Mouse (Mus musculus) neural tube, embryonic 13.5 days (tissue): Measurements from ENCODE around the gene H2-M5. TPM values are rescaled to one million over a fixed set of nuclear protein-coding genes. Genes with fewer than 3 reads are reported as not detected.
"Not testable (repeated sequence)": the region's sequence is repeated elsewhere in the genome, so short reads cannot be mapped to it uniquely, and the experiment has no call there.

Experiments used
- ATAC-seq: fragments of 200-750 bp; cut with Nextera tagmentation; 2 replicates; pipeline ENCODE4 v1.8.0; 2017; ENCODE audit warnings: low read depth, mild to moderate bottlenecking, moderate TSS enrichment, moderate library complexity
- H3K27ac ChIP-seq: fragments of 300-500 bp; sonication (generic); replicated peaks from 2 replicates; pipeline ENCODE4 v1.5.1; 2015; ENCODE audit warnings: moderate library complexity, mild to moderate bottlenecking, inconsistent platforms
- H3K27me3 ChIP-seq: fragments of 300-500 bp; sonication (generic); 2 replicates; pipeline ENCODE4 v1.6.1; 2015; ENCODE audit warnings: mild to moderate bottlenecking, inconsistent platforms
- H3K36me3 ChIP-seq: fragments of 300-500 bp; sonication (generic); 2 replicates; pipeline ENCODE4 v1.6.1; 2015; ENCODE audit warnings: mild to moderate bottlenecking, inconsistent platforms
- H3K4me1 ChIP-seq: fragments of 300-500 bp; sonication (generic); replicated peaks from 2 replicates; pipeline ENCODE4 v1.6.1; 2015; ENCODE audit warnings: inconsistent platforms
- H3K4me2 ChIP-seq: fragments of 300-500 bp; sonication (generic); 2 replicates; pipeline ENCODE4 v1.6.1; 2015; ENCODE audit warnings: inconsistent platforms, mild to moderate bottlenecking, moderate library complexity
- H3K4me3 ChIP-seq: fragments of 300-500 bp; sonication (generic); 2 replicates; pipeline ENCODE4 v1.5.1; 2015; ENCODE audit warnings: mild to moderate bottlenecking, inconsistent platforms
- H3K9ac ChIP-seq: fragments of 300-500 bp; sonication (generic); 2 replicates; pipeline ENCODE4 v1.6.1; 2015; ENCODE audit warnings: moderate library complexity, mild to moderate bottlenecking, inconsistent platforms
- H3K9me3 ChIP-seq: fragments of 300-500 bp; sonication (generic); 2 replicates; pipeline ENCODE4 v1.6.1; 2016; ENCODE audit warnings: inconsistent platforms
- WGBS: fragments of 180-500 bp; shearing (Covaris S2); methylation state at CpG from one replicate; pipeline ENCODE4 v1.1.7; 2015; 5-methylcytosine and 5-hydroxymethylcytosine counted together
- polyA plus RNA-seq: library from polyadenylated mRNA; unstranded; fragments of >200 nt; fragmentation: Nextera tagmentation; extraction: Ambion mirVana; gene quantifications from 2 replicates; pipeline ENCODE4 v1.2.1, GENCODE M21; 2015

H2-M5 gene
- 1.6 and 2.3 TPM in 2 replicates for polyA plus RNA-seq

DNA sequence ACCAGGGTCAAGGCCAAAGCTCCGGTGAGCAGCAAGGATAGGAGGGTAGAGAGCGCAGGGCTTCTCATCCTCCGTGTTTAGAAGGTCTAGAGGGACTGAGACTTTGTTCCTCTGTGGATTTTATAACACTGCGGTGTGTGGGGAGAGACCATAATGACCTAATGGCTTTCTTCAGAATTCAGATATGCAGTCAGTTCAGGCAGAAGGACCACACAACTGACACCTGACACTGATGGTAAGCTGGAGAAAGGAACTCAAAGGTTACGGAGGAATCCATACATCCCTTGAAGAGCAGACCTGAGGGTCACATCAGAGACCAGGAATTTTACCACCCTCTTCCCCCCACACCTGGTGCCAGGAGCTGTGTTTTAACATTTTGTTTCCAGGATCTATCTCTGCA, at the start of gene H2-M5:
TSS of gene H2-M5 (minus strand) at position 101 of the 400 bp plus-strand sequence.
- H3K4me1 ChIP-seq, result 0 out of 2 replicates have a peak, but pooled peaks cover 4% of the 10 kb centered on the region
- no peak within 1 kb of the TSS for H3K27ac ChIP-seq
- peaks cover 30% of the 10 kb centered on the region for H3K27me3 ChIP-seq
- no peaks in the 10 kb centered on the region for H3K9me3 ChIP-seq
- no peak within 1 kb of the TSS for H3K9ac ChIP-seq
- 26% methylated on average over 5 of the region's 5 CpGs for WGBS
- peak within 1 kb of the TSS; percentile 36 for H3K4me2 ChIP-seq
- no peaks in the 10 kb centered on the region for H3K36me3 ChIP-seq
- peak within 1 kb of the TSS; percentile 16 for H3K4me3 ChIP-seq
- ATAC-seq, result no peak

DNA sequence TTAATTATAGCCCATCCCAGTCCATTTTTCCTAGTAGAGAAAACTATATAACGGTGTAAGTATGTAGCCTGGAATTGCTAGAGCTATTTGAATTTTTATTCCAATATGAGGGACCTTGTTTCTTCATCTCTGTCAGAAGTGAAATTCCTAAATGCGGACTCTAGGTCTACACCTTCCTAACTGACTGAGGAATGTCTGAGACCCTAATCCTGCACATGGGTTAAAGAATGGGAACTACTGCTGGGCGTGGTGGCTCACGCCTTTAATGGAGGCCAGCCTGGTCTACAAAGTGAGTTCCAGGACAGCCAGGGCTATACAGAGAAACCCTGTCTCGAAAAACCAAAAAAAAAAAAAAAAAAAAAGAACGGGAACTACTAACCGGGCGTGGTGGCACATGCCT, 39.8 kb upstream of the H2-M5 start:
- H3K9me3 ChIP-seq, result no peaks in the 10 kb centered on the region
- peak overlapping the region; percentile 55 for H3K4me2 ChIP-seq
- H3K27ac ChIP-seq, result peak overlapping the region; percentile 98
- H3K4me3 ChIP-seq, result peak overlapping the region; percentile 44
- H3K4me1 ChIP-seq, result peaks cover 12% of the 10 kb centered on the region
- WGBS, result 60% methylated on average over 8 of the region's 8 CpGs
- peak overlapping the region; percentile 68 for H3K9ac ChIP-seq
- ATAC-seq, result peak; percentile 41
- H3K36me3 ChIP-seq, result no peaks in the 10 kb centered on the region
- H3K27me3 ChIP-seq, result no peaks in the 10 kb centered on the region

DNA sequence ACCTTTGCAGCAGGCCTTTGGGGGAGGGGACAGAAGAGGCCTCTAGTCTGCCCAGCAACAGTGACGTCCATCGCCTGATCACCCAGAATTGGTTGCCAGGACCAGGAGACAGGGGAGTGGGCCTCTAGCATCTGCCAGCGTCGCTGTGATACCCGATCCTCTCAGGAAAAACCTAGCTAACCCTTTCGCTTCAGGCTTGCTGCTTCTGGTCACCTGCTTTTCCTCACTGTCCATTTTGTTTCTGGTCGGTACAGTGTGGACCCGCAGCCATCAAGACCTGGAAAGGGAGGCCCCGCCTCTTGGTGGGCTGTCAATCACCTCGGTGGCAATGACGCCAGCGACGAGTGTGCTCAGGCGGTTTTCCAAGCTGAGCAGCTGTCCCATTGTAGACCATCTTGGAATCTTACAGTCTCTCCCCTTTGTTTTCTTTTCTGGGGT, 39.4 kb upstream of the H2-M5 start:
- under 1% methylated on average over 14 of the region's 14 CpGs for WGBS

DNA sequence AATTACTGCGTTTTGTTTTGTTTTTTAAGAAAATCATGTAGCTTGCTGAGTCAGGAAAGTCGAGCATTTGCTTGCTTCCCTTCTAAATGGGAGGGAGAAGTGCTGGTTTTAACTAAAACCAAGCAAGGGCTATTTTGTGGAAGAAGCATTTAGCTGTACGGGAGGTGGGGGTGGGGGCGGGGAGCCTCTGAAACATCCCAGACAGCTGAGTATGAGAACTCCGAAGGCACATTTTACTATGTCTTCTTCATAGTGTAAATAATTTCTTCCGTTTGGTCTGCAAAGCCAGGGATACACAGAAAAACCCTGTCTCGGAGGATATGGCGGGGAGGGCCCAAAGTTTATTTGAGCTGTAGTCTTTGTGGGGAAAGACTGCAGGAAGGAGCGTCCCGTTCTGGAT, 38.9 kb upstream of the H2-M5 start:
- H3K4me2 ChIP-seq, result peak overlapping the region; percentile 55
- no peaks in the 10 kb centered on the region for H3K36me3 ChIP-seq
- H3K27ac ChIP-seq, result peak overlapping the region; percentile 98
- peak; percentile 54 for ATAC-seq
- no peaks in the 10 kb centered on the region for H3K27me3 ChIP-seq
- peak overlapping the region; percentile 44 for H3K4me3 ChIP-seq
- H3K9ac ChIP-seq, result peak overlapping the region; percentile 68
- WGBS, result 4% methylated on average over 10 of the region's 10 CpGs
- H3K9me3 ChIP-seq, result no peaks in the 10 kb centered on the region
- H3K4me1 ChIP-seq, result peaks cover 12% of the 10 kb centered on the region

More for the DNA sequence above, 39.4 kb upstream of the H2-M5 start:
- Histone ChIP-seq H3K4me2 (peak overlapping the region; percentile 55), H3K9me3 (no peaks in the 10 kb centered on the region), H3K36me3 (no peaks in the 10 kb centered on the region), H3K9ac (peak overlapping the region; percentile 68), H3K4me1 (peaks cover 12% of the 10 kb centered on the region), H3K27ac (peak overlapping the region; percentile 98), H3K27me3 (no peaks in the 10 kb centered on the region), H3K4me3 (peak overlapping the region; percentile 44)
- ATAC-seq, result peak; percentile 99

DNA sequence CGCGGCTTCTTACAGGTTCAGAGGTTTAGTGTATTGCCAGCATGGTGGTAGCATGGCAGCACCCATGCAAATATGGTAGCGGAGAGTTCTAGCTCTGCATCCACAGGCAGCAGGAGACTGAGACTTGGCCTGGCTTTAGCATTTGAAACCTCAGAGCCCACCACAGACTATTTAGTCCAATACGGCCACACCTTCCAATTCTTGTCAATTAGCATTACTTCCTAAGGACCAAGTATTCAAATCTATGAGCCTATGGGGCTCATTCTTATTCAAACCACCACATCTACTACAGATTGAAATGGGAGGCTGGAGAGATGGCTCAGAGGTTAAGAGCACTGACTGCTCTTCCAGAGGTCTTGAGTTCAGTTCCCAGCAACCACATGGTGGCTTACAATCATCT, 38.1 kb upstream of the H2-M5 start:
- WGBS, result 94% methylated on average over 4 of the region's 4 CpGs
- H3K9ac ChIP-seq, result 0 out of 2 replicates have a peak overlapping the region, but pooled peaks have one; percentile 22

DNA sequence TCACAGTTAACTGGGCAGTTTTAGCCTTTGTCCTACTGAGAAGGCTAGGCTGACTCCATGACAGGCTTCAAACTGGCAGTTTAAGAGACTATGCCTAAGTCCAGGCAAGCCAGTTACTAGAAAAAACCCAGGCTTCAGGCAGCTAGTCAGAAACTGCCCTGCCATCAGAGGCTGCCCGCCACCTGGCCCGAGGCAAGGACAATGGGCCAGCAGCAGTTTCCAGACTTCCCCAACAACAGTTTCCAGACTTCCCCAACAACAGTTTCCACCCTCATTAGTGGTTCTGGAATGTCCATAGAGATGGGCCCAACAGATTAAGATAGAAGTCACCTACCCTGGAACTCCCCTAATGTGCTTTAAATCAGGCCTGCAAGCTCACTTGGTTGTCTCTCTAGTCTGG, 37.1 kb upstream of the H2-M5 start:
- no peaks in the 10 kb centered on the region for H3K27me3 ChIP-seq
- H3K4me3 ChIP-seq, result no peak overlapping the region
- H3K36me3 ChIP-seq, result no peaks in the 10 kb centered on the region
- peaks cover 12% of the 10 kb centered on the region for H3K4me1 ChIP-seq
- WGBS, result 66% methylated on average over 2 of the region's 2 CpGs
- H3K4me2 ChIP-seq, result no peak overlapping the region
- no peak for ATAC-seq
- no peak overlapping the region for H3K27ac ChIP-seq
- H3K9ac ChIP-seq, result no peak overlapping the region
- no peaks in the 10 kb centered on the region for H3K9me3 ChIP-seq

More for the DNA sequence above, 38.1 kb upstream of the H2-M5 start:
- Histone ChIP-seq H3K9me3 (no peaks in the 10 kb centered on the region), H3K4me2 (no peak overlapping the region), H3K36me3 (no peaks in the 10 kb centered on the region), H3K4me3 (no peak overlapping the region), H3K27ac (peak overlapping the region; percentile 98), H3K4me1 (peaks cover 12% of the 10 kb centered on the region), H3K27me3 (no peaks in the 10 kb centered on the region)
- no peak for ATAC-seq

DNA sequence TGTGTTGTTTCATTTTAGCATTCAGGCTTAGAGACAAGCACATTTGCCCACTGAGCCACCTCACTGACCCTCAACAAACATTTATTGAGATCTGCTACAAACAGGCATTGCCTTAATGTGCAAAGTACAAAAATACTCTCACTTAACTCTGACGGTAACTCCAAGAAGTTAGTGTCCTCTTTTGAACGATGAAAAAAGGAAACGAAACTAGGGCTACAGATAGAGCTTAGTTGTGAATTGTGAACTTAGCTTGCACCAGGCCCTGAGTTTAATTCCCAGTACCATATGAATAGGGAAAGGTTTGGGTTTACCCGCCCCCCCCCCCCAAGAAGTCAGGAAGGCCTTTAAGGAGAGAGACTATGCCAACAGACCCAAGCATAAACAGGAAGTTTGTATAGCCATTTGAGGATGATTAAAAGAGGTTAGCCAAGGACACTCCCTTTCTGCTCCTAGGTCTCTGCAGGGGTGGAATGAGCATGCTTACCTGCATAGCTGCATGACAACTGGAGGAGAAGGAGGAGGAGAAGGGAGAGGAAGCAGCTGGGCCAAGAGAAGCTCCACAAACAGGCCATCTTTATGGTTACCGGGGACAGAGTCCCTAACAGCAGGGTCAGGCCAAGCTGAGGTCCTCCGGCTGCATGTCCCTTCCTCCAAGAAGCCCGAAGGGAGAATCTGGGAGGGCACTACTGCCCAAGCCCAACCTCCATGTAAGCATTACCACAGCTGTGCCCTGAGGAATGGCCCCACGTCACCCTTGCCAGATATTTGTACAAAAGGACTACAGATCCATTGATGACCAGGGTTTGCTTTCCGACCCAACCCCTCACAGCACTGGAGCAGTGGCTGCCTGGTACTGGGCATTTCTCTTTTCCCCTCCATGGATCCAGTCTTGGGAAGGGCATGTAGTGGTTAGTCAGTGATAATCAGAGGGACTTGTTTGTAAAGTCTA, 33.6 kb upstream of the H2-M5 start, which contains the start of gene Mog:
TSS of gene Mog (minus strand) at position 771 of the 949 bp plus-strand sequence.
- Histone ChIP-seq H3K4me1 (peaks cover 5% of the 10 kb centered on the region), H3K4me3 (no peak within 1 kb of the TSS), H3K9ac (no peak within 1 kb of the TSS), H3K36me3 (no peaks in the 10 kb centered on the region), H3K9me3 (no peaks in the 10 kb centered on the region), H3K27ac (no peak within 1 kb of the TSS), H3K4me2 (no peak within 1 kb of the TSS), H3K27me3 (no peaks in the 10 kb centered on the region)
- 68% methylated on average over 9 of the region's 9 CpGs for WGBS
- no peak for ATAC-seq

DNA sequence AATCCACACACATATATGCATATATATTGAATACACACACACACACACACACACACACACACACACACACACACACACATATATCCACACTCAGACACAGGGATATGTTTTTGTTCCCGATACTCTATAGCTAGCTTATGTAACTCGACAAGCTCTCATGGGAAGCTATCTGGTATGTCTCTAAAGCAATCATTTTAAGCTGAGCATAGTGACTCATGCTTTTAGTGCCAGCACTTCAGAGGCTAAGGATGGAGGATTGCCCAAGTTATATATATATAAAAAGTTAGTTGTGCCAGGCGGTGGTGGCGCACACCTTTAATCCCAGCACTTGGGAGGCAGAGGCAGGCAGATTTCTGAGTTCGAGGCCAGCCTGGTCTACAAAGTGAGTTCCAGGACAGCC, 29.9 kb upstream of the H2-M5 start:
- H3K4me2 ChIP-seq, H3K27ac ChIP-seq, H3K27me3 ChIP-seq, H3K4me1 ChIP-seq, H3K4me3 ChIP-seq, H3K9ac ChIP-seq, H3K9me3 ChIP-seq, ATAC-seq, H3K36me3 ChIP-seq: not testable (repeated sequence)
- 93% methylated on average over 5 of the region's 5 CpGs for WGBS

DNA sequence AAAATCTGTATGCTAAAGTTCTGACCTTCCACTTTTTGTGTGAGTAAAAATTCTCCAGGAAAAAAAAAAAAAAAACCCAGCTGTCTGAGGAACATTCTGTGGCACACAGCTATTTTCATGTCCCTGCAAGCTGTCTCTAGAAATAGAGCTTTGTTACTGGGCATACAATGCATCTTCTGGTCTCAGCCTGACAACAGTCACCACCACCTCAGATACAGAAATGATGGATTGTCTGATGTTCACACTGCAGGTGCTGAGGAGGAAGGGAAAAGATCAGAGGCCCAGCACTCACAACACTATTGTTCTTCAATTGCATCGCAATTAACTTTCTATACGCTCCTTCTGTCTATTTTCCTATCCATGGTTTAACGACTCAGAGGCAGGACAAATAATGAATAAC, 29.0 kb upstream of the H2-M5 start:
- Histone ChIP-seq H3K27ac (no peak overlapping the region), H3K9ac (no peak overlapping the region), H3K27me3 (no peaks in the 10 kb centered on the region), H3K4me1 (no peaks in the 10 kb centered on the region), H3K4me3 (no peak overlapping the region), H3K4me2 (no peak overlapping the region), H3K36me3 (no peaks in the 10 kb centered on the region), H3K9me3 (no peaks in the 10 kb centered on the region)
- 47% methylated on average over 3 of the region's 3 CpGs for WGBS
- no peak for ATAC-seq

DNA sequence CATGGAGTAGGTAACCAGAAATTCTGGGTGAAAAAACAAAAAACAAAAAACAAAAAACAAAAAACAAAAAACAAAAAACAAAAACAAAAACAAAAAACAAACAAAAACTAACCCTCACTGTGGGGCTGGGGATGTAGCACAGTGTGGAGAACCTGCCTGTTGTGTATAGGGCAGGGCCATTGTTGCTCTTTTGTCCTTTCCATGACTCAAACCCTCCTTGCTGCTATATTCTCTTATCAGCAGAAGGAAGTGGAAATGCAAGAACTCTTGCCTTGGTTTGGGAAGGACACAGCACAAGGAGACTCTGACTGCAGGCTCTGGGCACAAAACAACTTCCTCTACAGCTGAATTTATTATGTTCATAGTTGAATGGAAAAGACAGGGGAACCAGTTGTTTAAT, 27.0 kb upstream of the H2-M5 start:
- no peaks in the 10 kb centered on the region for H3K27me3 ChIP-seq
- H3K9me3 ChIP-seq, result no peaks in the 10 kb centered on the region
- no peak overlapping the region for H3K27ac ChIP-seq
- no peak overlapping the region for H3K9ac ChIP-seq
- peaks cover 11% of the 10 kb centered on the region for H3K4me1 ChIP-seq
- H3K4me2 ChIP-seq, result no peak overlapping the region
- no peak overlapping the region for H3K4me3 ChIP-seq
- ATAC-seq, result no peak
- peaks cover 11% of the 10 kb centered on the region for H3K36me3 ChIP-seq

DNA sequence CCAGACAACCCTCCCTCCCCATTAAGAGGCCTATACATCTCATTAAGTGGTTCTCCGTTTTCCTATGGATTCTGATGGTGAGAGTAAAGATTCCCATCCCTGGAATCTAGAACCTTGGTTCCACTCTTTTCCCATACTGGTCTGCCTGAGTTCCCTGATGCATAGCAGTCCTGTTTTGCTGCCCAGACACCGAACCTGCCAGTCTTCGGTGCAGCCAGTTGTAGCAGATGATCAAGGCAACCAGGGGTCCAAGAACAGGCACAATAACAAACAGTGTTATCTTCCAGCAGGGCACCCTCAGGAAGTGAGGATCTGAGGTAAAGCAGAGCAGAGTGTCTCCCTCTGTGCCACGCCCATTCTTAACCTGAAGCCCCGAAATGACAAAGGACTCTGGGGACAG, 22.8 kb upstream of the H2-M5 start:
- 77% methylated on average over 5 of the region's 5 CpGs for WGBS
- ATAC-seq, result no peak; the same call in 1 of the 2 replicates
- Histone ChIP-seq H3K36me3 (peaks cover 53% of the 10 kb centered on the region), H3K27me3 (no peaks in the 10 kb centered on the region), H3K4me3 (no peak overlapping the region), H3K4me1 (peaks cover 37% of the 10 kb centered on the region), H3K27ac (no peak overlapping the region), H3K4me2 (no peak overlapping the region), H3K9ac (no peak overlapping the region), H3K9me3 (no peaks in the 10 kb centered on the region)

DNA sequence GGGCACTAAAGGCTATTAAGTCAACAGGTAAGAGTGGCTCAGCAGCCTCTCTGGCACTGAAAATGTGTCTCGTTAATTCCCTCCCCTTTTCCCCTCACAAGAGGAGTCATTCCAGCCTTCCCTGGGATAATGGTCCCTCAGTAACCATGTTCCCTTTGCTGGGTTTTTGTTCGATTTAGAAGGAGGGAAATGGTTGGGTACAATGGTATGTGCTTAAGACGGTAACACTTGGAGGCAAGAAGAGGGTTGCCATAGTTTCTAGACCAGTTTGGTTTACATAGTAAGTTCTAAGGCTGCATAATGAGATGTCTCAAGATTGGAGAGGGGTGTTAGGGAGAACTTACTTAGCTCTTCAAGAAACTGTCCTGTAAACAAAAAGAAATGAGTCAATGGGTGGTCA, 22.4 kb upstream of the H2-M5 start:
- 85% methylated on average over 3 of the region's 3 CpGs for WGBS
- ATAC-seq, result no peak
- H3K9ac ChIP-seq, result no peak overlapping the region
- H3K4me3 ChIP-seq, result no peak overlapping the region
- no peak overlapping the region for H3K27ac ChIP-seq
- H3K27me3 ChIP-seq, result no peaks in the 10 kb centered on the region
- peaks cover 37% of the 10 kb centered on the region for H3K4me1 ChIP-seq
- no peaks in the 10 kb centered on the region for H3K9me3 ChIP-seq
- H3K36me3 ChIP-seq, result peaks cover 57% of the 10 kb centered on the region
- no peak overlapping the region for H3K4me2 ChIP-seq
